Mouse (Mus musculus) macrophage (primary cell): ENCODE results near the gene Plcd3. TPM values are rescaled to one million over a fixed set of nuclear protein-coding genes. Genes with fewer than 3 reads are reported as not detected.

Source experiments
- H3K27ac ChIP-seq: fragments of 350-480 bp; formaldehyde crosslinking; 2 replicates; pipeline ENCODE4 v1.9.0; 2021
- H3K36me3 ChIP-seq: fragments of 350-480 bp; formaldehyde crosslinking; 2 replicates; pipeline ENCODE4 v1.9.0; 2021; ENCODE audit errors: inconsistent target
- H3K4me3 ChIP-seq: fragments of 350-480 bp; formaldehyde crosslinking; 2 replicates; pipeline ENCODE4 v1.9.0; 2021; ENCODE audit errors: inconsistent target
- H3K79me2 ChIP-seq: fragments of 350-480 bp; formaldehyde crosslinking; 2 replicates; pipeline ENCODE4 v1.9.0; 2021; ENCODE audit errors: inconsistent target
- WGBS: methylation state at CpG from one replicate; pipeline ENCODE4 v1.1.7; 2026; ENCODE audit warnings: inconsistent platforms; ENCODE audit not compliant: missing documents; 5-methylcytosine and 5-hydroxymethylcytosine counted together
- polyA plus RNA-seq: library from polyadenylated mRNA; stranded (reverse); fragments of 250-400 nt; gene quantifications from 3 replicates; pipeline ENCODE4 v1.2.4, GENCODE M21; 2018; ENCODE audit warnings: inconsistent platforms

Gene Plcd3
- polyA plus RNA-seq, 1 experiment from 2014 or later, result not detected

DNA sequence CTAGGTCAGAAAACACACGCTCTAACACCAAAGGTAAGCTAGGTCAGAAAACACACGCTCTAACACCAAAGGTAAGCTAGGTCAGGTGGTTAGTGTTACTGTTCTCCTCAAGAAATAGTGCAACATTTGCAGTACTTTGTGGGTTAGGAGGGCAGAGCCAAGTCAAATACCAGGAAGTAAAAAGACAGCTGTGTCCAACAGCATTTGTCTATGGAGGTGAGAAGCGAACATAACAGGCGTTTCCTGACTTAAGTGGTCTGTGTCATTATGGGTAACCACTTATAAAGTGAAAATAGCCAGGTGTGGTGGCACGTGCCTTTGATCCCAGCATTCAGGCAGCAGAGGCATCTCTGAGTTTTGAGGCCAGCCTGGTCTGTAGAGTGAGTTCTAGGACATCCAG, 51.8 kb downstream of the Plcd3 start:
- Histone ChIP-seq H3K36me3 (peaks cover 42% of the 10 kb centered on the region), H3K27ac (no peak overlapping the region), H3K4me3 (no peak overlapping the region), H3K79me2 (peaks cover 26% of the 10 kb centered on the region; the same call in 1 of the 2 replicates)
- 85% methylated on average over 5 of the region's 5 CpGs for WGBS

DNA sequence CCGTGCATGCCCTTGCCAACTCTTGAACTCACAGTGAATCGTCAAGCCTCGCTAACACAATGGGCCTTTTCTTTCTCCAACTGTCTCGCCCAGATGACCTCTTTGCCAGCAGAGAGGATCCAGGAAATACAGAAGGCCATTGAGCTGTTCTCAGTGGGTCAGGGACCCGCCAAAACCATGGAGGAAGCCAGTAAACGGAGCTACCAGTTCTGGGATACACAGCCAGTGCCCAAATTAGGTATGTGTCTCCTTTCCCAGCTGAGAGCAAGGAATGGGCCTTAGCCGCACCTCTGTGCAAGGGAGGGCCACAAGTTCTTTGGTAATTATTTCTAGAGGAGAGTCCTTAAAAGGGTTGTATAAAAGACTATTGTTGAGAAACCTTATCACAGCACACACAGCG, 55.2 kb downstream of the Plcd3 start:
- peaks cover 55% of the 10 kb centered on the region for H3K36me3 ChIP-seq

DNA sequence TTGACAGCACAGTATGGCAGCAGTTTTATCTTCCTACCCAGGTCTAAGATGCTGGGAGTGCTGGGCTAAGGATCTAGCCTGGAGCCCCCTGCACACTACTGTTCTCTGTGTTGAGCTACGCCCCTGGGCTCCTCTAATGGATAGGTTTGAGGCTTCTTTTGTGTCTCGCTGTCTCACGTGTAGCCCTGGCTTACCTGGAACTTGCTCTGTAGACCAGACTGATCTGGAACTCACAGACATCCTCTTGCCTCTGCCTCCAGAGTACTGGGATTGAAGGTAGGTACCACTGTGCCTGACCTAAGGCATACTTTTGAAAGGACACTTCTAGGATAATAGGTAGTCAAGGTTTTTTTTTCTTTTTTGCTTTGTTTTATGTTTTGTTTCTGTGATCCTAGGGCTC, 57.5 kb downstream of the Plcd3 start:
- WGBS, result 97% methylated on average over 3 of the region's 3 CpGs
- H3K36me3 ChIP-seq, result peaks cover 53% of the 10 kb centered on the region
- H3K27ac ChIP-seq, result no peak overlapping the region
- no peak overlapping the region for H3K4me3 ChIP-seq
- H3K79me2 ChIP-seq, result peaks cover 71% of the 10 kb centered on the region

More for the DNA sequence above, 55.2 kb downstream of the Plcd3 start:
- WGBS, result 95% methylated on average over 8 of the region's 8 CpGs
- no peak overlapping the region for H3K27ac ChIP-seq
- peaks cover 48% of the 10 kb centered on the region for H3K79me2 ChIP-seq
- no peak overlapping the region for H3K4me3 ChIP-seq

DNA sequence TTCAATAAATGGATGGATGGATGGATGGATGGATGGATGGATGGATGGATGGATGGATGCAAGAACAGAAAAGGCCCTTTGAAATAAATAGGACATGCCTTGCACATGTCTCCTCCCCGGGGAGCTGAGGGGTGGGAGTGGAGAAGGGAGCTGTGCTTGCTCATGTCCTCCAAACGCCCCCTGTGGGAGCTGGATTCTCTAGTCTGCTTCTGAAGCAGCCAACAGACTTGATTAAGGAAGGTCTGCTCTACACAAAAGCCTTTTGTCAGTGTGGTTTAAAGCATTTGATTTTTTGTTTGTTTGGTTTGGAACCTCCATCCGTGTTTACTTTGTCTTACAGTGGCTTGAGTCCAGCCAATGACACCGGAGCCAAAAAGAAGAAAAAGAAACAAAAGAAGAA, 58.6 kb downstream of the Plcd3 start:
- Histone ChIP-seq H3K4me3 (no peak overlapping the region), H3K27ac (no peak overlapping the region), H3K36me3 (peaks cover 58% of the 10 kb centered on the region), H3K79me2 (peaks cover 83% of the 10 kb centered on the region)
- 94% methylated on average over 4 of the region's 4 CpGs for WGBS

DNA sequence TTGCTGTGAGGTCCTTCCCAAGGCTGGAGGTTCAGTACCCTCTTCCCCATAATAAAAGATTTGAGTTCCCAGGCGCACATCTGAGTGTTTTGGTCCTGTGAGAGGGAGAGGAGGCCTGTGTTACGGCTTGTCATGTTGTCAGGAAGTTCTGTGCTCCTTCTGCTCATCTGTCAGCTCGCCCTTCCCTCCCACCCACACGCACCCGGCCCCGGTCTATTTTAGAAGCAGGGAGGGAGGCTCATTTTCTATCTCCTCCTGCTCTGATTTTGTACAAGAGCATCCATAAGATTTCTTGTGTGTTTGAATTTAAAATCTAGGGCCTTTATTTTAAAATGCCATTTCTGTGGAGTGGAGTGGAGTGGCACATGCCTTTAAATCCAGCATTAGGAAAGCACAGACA, 63.4 kb downstream of the Plcd3 start:
- peaks cover 16% of the 10 kb centered on the region for H3K36me3 ChIP-seq
- H3K27ac ChIP-seq, result no peak overlapping the region
- 84% methylated on average over 6 of the region's 6 CpGs for WGBS
- H3K4me3 ChIP-seq, result no peak overlapping the region
- H3K79me2 ChIP-seq, result peaks cover 100% of the 10 kb centered on the region

DNA sequence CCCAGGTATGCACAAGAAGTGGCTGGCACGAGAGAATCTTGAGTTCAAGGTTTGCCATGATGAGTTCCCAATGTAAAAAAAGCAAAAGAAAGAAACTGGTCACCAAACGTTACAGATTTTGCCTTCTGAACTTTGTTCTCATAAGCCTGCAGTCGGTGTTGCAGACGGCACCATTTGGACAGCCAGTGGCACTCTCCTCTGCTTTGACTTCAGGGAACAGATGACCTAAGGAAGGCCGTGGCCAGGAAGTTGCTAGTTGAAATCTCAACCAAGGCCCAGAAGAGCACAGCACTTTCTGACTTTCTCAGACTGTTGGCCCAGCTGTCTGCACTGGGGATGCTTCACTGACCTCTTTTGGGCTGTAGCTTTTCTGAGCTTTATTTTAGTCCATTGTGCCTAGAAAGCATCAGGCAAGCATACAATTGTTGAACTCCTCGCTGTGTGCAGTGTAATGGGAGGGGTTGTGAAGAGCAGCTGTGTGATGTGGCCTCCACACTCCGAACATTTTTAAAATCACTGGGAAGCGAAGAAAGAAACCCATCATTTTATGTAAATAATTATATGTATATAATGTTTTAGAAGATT, 64.5 kb downstream of the Plcd3 start:
- peaks cover 12% of the 10 kb centered on the region; the same call in 1 of the 2 replicates for H3K36me3 ChIP-seq
- H3K79me2 ChIP-seq, result peaks cover 100% of the 10 kb centered on the region
- 94% methylated on average over 8 of the region's 8 CpGs for WGBS
- H3K4me3 ChIP-seq, result no peak overlapping the region
- H3K27ac ChIP-seq, result no peak overlapping the region

DNA sequence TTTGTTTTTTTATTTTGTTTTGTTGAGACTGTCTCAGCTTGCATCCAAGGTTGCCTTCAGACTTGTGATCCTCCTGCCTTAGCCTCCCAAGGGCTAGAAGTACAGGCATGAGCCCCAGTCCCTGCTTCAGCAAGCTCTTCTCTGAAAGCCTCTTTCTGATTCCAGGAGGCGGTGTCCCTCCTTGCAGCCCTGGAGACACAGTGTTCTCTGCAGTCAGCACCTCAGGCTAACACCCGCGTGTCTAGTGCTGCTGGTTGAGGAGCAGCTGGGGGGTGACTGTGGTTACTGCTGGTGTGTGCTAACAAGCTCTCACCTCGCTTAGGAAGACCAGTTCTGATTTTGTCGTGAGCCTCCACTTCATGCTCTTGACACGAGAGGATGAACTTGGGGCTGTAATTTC, 66.5 kb downstream of the Plcd3 start:
- Histone ChIP-seq H3K36me3 (peaks cover 5% of the 10 kb centered on the region; the same call in 1 of the 2 replicates), H3K27ac (no peak overlapping the region), H3K4me3 (no peak overlapping the region), H3K79me2 (peaks cover 100% of the 10 kb centered on the region)
- WGBS, result 90% methylated on average over 6 of the region's 6 CpGs

DNA sequence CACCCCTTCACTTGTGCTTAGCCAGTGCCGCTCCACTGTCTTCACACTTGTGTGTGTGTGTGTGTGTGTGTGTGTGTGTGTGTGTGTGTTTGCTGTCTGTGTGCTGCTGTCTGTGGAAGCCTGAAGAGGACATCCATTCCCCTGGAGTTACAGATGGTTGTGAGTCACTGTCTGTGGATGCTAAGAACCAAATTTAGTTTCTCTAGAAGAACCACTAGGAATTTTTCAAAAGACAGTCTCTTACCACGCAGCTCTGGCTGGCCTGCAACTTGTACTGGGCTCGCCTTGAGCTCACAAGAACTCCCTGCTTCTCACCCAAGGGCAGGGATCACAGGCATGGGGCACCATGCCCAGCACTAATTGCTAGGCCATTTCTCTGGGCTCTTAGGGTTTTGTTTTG, 68.4 kb downstream of the Plcd3 start:
- 81% methylated on average over 3 of the region's 3 CpGs for WGBS
- Histone ChIP-seq H3K79me2 (peaks cover 97% of the 10 kb centered on the region), H3K27ac (0 out of 2 replicates have a peak overlapping the region, but pooled peaks have one; percentile 13), H3K4me3 (no peak overlapping the region), H3K36me3 (no peaks in the 10 kb centered on the region; the same call in 1 of the 2 replicates)

DNA sequence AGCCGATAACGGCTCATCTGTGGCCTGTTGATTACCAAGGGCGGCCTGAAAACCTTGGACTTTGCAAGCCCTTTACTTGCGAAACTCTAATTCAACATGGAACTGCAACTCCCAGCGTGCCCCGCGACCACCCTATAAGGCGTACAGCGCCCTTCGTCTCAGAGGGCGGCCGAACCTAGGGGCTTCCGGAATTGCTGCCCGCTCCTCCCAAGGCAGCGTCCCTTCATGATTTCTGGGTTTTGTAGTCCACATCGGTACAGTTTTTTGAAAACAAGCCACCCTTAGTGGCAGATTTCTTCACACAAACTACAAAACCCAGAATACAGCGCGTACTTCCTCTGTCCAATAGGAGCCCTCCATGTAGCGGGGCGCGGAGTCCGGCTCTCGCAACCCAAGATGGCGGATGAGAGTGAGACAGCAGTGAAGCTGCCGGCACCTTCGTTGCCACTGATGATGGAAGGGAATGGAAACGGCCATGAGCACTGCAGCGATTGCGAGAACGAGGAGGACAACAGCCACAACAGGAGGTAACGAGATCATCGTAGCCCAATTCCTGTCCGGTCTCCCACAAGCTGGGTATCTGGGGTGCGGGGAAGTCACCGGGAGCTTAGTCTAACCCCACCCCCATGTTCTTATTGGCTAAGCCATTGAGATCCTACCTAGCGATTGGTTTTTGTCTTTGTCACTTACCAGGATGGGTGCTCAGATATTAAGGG, 73.1 kb downstream of the Plcd3 start, which contains the start of the genes Nmt1 and Dcakd:
Gene Nmt1 (plus strand): TSS at position 15 of the 716 bp plus-strand sequence.
Gene Dcakd (minus strand): TSS at position 158 of the 716 bp plus-strand sequence.
- H3K27ac ChIP-seq, result peak within 1 kb of the TSS; percentile 98
- H3K36me3 ChIP-seq, result peaks cover 6% of the 10 kb centered on the region; the same call in 1 of the 2 replicates
- peak within 1 kb of the TSS; percentile 89 for H3K4me3 ChIP-seq
- 1% methylated on average over 36 of the region's 36 CpGs for WGBS
- H3K79me2 ChIP-seq, result peaks cover 78% of the 10 kb centered on the region

DNA sequence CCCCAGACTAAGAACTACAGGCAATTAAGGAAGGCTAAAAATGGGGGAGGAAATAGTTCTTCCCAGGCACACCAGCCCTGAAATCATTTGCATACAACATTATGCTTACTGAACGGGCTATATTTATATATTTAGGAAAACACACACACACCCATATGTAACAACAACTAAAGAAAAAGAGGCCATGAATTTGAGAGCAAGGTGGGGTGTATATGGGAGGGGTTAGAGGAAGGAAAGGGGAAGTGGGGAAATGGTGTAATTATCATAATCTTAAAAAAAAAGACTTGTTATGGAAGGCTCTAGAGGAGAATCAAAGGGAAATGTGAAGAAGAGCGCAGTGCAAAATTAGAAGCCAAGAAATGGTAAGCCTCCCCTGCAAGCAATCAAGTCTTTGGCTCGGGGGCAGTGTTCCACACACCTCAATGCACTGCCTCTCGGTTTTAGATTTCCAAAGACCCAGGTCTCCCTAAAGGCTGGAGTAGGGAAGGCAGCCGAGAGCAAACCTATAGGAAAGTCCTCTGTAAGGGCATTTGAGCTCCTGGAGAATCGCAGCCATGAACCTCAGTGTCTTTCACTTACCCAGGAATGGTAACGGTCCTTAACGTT, 73.8 kb downstream of the Plcd3 start:
- Histone ChIP-seq H3K36me3 (peaks cover 6% of the 10 kb centered on the region; the same call in 1 of the 2 replicates), H3K4me3 (peak overlapping the region; percentile 89), H3K27ac (peak overlapping the region; percentile 98), H3K79me2 (peaks cover 78% of the 10 kb centered on the region)
- WGBS, result 7% methylated on average over 8 of the region's 8 CpGs

DNA sequence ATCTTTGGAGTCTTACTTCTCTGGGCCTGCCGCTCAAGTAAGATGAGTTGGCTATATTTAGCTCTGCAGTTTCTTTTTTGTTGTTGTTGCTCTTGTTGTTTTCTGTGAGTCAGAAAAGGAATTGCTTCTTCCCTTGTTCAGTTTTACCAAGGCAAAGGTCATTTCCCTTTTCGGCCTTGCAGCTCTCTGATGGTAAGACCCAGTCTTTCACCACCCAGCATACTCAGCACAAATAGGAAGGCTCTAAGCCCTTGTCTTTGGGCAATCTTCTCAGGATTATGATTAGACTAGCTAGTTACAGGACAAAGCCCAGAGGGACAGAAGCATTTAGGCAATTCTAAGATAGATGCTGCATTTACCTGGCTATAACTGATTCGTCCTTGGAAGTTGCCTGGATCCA, 74.6 kb downstream of the Plcd3 start:
- H3K27ac ChIP-seq, result peak overlapping the region; percentile 98
- H3K4me3 ChIP-seq, result peak overlapping the region; percentile 89
- peaks cover 73% of the 10 kb centered on the region for H3K79me2 ChIP-seq
- peaks cover 6% of the 10 kb centered on the region; the same call in 1 of the 2 replicates for H3K36me3 ChIP-seq
- 31% methylated on average over 3 of the region's 3 CpGs for WGBS

DNA sequence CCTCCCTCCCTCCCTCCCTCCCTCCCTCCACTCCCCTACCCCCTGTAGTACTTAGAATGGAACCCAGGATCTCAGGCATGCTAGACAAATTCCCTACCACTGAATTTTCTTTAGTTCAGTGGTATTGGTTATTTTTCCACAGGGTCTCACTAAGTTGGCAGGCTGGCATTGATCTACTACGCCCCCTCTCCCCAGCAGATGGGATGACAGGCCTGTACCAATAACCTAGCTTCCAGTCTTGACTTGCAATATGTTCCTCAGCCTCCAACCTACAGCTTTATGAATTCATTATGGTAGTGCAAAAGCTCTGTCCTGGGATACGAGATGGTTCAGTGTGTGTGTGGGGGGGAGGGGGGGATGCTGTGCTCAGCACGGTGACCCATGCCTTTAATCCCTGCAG, 77.5 kb downstream of the Plcd3 start:
- 96% methylated on average over 3 of the region's 3 CpGs for WGBS
- peaks cover 8% of the 10 kb centered on the region; the same call in 1 of the 2 replicates for H3K36me3 ChIP-seq
- peaks cover 51% of the 10 kb centered on the region for H3K79me2 ChIP-seq
- no peak overlapping the region for H3K4me3 ChIP-seq
- no peak overlapping the region for H3K27ac ChIP-seq

DNA sequence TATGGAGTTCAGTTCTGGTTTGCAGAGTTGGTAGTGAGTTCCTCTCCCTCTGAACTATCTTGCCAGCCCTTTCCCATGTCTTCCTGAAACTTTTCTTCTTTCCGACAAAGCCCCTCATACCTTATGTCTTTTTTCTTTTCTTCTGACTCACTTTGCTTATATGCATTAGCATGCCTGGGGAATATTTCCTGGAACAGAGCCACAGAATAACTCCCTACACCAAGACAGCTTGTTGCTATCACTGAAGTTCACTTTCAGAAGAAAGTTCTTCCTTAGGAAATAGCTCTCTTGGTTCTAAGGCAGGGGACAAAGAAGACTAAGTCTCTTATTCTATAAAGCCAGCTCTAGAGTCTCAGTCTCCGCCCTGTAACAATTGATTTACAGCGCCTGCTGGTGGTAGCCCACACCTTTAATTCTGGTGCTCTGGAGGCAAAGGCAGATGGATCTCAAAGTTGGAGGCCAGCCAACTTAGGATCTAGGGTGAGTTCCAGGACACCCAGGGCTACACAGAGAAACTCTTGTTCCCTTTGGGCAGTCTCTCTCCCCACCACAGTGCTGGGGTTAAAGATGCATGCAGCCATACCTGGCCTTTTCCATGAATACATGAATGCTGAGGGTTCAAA, 80.6 kb downstream of the Plcd3 start:
- Histone ChIP-seq H3K79me2 (peaks cover 49% of the 10 kb centered on the region), H3K4me3 (no peak overlapping the region), H3K27ac (peak overlapping the region; percentile 72), H3K36me3 (peaks cover 10% of the 10 kb centered on the region; the same call in 1 of the 2 replicates)
- 96% methylated on average over 3 of the region's 3 CpGs for WGBS
